Mouse (Mus musculus): Measurements from ENCODE around the gene Foxe1. TPM values are rescaled to one million over a fixed set of nuclear protein-coding genes. Genes with fewer than 3 reads are reported as not detected.
A peak's percentile ranks its signal among the peaks of the same experiment; 100 is the strongest.

Foxe1 gene
- polyA plus RNA-seq, 1 experiment from 2014 or later = not detected

GRCm38 (mm10) chr4:46356351-46357133 lies 13.1 kb downstream of the Foxe1 start:
- no peaks in the 10 kb centered on the region for H3K4me1 ChIP-seq (replicated peaks; ENCODE audit: control insufficient read depth, insufficient read depth, low read length)
- DNase-seq (ENCODE audit: low spot score) (peak; percentile 74), ATAC-seq (replicated peaks; ENCODE audit: low FRiP score) (no peak)
- H3K9ac ChIP-seq (ENCODE audit: low read depth, low read length) = no peak overlapping the region
- no peak overlapping the region for H3K4me3 ChIP-seq (ENCODE audit: low read depth, low read length)
- H3K36me3 ChIP-seq (ENCODE audit: control insufficient read depth, insufficient read depth, low read length) = no peaks in the 10 kb centered on the region
- no peak overlapping the region for H3K4me2 ChIP-seq
- no peaks in the 10 kb centered on the region for H3K9me3 ChIP-seq (ENCODE audit: control insufficient read depth, low read length)
- no peak overlapping the region for H3K27ac ChIP-seq (ENCODE audit: low read depth, low read length)
- 51% methylated on average over 12 of the region's 12 CpGs for WGBS
- H3K27me3 ChIP-seq (replicated peaks; ENCODE audit: control insufficient read depth, insufficient read depth, low read length) = peaks cover 15% of the 10 kb centered on the region

DNA sequence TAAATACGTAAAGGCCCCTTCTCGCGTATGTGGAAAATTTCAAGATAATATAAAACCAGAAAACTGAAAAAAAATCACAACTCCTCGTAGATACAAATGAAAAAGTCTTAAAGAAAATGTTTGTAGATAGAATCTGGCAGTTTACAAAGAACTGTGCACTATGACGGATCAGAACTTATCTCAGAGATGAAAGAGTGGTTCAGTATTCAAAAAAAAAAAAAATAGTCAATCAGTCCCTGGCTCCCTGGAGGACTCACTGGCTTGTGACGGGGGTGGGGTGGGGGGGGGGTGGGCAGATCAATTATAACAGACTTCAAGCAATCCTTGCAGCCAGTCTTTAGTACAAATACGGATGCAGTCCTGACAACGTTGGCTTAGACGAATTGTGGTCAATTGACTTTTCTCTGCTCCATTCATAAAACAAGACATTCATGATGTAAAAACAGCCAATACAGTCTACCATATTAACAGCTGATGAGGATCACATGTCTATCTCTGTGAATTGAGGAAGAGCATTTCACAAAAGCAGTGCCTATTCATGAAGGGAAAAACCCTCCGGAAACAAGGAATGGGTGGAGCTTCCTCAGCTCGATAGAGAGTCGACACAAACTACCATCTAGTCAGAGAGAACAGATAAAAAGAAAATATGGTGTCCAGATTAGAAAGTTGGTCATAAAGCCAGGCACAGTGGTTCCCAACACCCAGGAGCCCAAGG lies 16.3 kb downstream of the Foxe1 start:
- no peak overlapping the region for H3K9ac ChIP-seq (ENCODE audit: low read depth, low read length)

GRCm38 (mm10) chr4:46361258-46361657 lies 17.8 kb downstream of the Foxe1 start:
- ATAC-seq (replicated peaks; ENCODE audit: low FRiP score) (no peak), DNase-seq (ENCODE audit: low spot score) (no peak)
- Histone ChIP-seq H3K36me3 (ENCODE audit: control insufficient read depth, insufficient read depth, low read length) (no peaks in the 10 kb centered on the region), H3K4me1 (replicated peaks; ENCODE audit: control insufficient read depth, insufficient read depth, low read length) (no peaks in the 10 kb centered on the region), H3K4me2 (no peak overlapping the region), H3K9me3 (ENCODE audit: control insufficient read depth, low read length) (0 out of 2 replicates have a peak, but pooled peaks cover 3% of the 10 kb centered on the region), H3K4me3 (ENCODE audit: low read depth, low read length) (no peak overlapping the region), H3K9ac (ENCODE audit: low read depth, low read length) (no peak overlapping the region), H3K27ac (ENCODE audit: low read depth, low read length) (no peak overlapping the region), H3K27me3 (replicated peaks; ENCODE audit: control insufficient read depth, insufficient read depth, low read length) (no peaks in the 10 kb centered on the region; the same call in 1 of the 2 replicates)
- WGBS = 60% methylated on average over 5 of the region's 5 CpGs

More for the DNA sequence above, 16.3 kb downstream of the Foxe1 start:
- Histone ChIP-seq H3K36me3 (ENCODE audit: control insufficient read depth, insufficient read depth, low read length) (no peaks in the 10 kb centered on the region), H3K27me3 (replicated peaks; ENCODE audit: control insufficient read depth, insufficient read depth, low read length) (peaks cover 4% of the 10 kb centered on the region; the same call in 1 of the 2 replicates), H3K9me3 (ENCODE audit: control insufficient read depth, low read length) (0 out of 2 replicates have a peak, but pooled peaks cover 3% of the 10 kb centered on the region), H3K4me3 (ENCODE audit: low read depth, low read length) (no peak overlapping the region), H3K27ac (ENCODE audit: low read depth, low read length) (no peak overlapping the region), H3K4me2 (no peak overlapping the region), H3K4me1 (replicated peaks; ENCODE audit: control insufficient read depth, insufficient read depth, low read length) (no peaks in the 10 kb centered on the region)
- ATAC-seq (replicated peaks; ENCODE audit: low FRiP score) (no peak), DNase-seq (ENCODE audit: low spot score) (no peak)
- WGBS = 64% methylated on average over 12 of the region's 12 CpGs

GRCm38 (mm10) chr4:46364360-46364759 lies 21.0 kb downstream of the Foxe1 start:
- no peak overlapping the region for H3K4me2 ChIP-seq
- ATAC-seq (replicated peaks; ENCODE audit: low FRiP score) (no peak), DNase-seq (ENCODE audit: low spot score) (no peak)
- H3K36me3 ChIP-seq (ENCODE audit: control insufficient read depth, insufficient read depth, low read length) = no peaks in the 10 kb centered on the region
- 74% methylated on average over 2 of the region's 2 CpGs for WGBS
- 0 out of 2 replicates have a peak, but pooled peaks cover 3% of the 10 kb centered on the region for H3K9me3 ChIP-seq (ENCODE audit: control insufficient read depth, low read length)
- no peak overlapping the region for H3K9ac ChIP-seq (ENCODE audit: low read depth, low read length)
- H3K4me3 ChIP-seq (ENCODE audit: low read depth, low read length) = no peak overlapping the region
- no peaks in the 10 kb centered on the region for H3K4me1 ChIP-seq (replicated peaks; ENCODE audit: control insufficient read depth, insufficient read depth, low read length)
- H3K27ac ChIP-seq (ENCODE audit: low read depth, low read length) = no peak overlapping the region
- H3K27me3 ChIP-seq (replicated peaks; ENCODE audit: control insufficient read depth, insufficient read depth, low read length) = peaks cover 7% of the 10 kb centered on the region

GRCm38 (mm10) chr4:46367487-46367959 lies 24.1 kb downstream of the Foxe1 start:
- no peak overlapping the region for H3K4me3 ChIP-seq (ENCODE audit: low read depth, low read length)
- H3K9me3 ChIP-seq (ENCODE audit: control insufficient read depth, low read length) = 0 out of 2 replicates have a peak, but pooled peaks cover 3% of the 10 kb centered on the region
- DNase-seq (ENCODE audit: low spot score) (no peak), ATAC-seq (replicated peaks; ENCODE audit: low FRiP score) (no peak)
- peaks cover 4% of the 10 kb centered on the region; the same call in 1 of the 2 replicates for H3K4me1 ChIP-seq (replicated peaks; ENCODE audit: control insufficient read depth, insufficient read depth, low read length)
- peaks cover 14% of the 10 kb centered on the region for H3K27me3 ChIP-seq (replicated peaks; ENCODE audit: control insufficient read depth, insufficient read depth, low read length)
- no peak overlapping the region for H3K27ac ChIP-seq (ENCODE audit: low read depth, low read length)
- no peak overlapping the region for H3K9ac ChIP-seq (ENCODE audit: low read depth, low read length)
- 11% methylated on average over 12 of the region's 12 CpGs for WGBS
- H3K36me3 ChIP-seq (ENCODE audit: control insufficient read depth, insufficient read depth, low read length) = no peaks in the 10 kb centered on the region
- H3K4me2 ChIP-seq = no peak overlapping the region

- Histone ChIP-seq H3K9me3 (ENCODE audit: control insufficient read depth, low read length) (0 out of 2 replicates have a peak, but pooled peaks cover 2% of the 10 kb centered on the region), H3K4me3 (ENCODE audit: low read depth, low read length) (no peak overlapping the region), H3K4me1 (replicated peaks; ENCODE audit: control insufficient read depth, insufficient read depth, low read length) (peaks cover 4% of the 10 kb centered on the region; the same call in 1 of the 2 replicates), H3K4me2 (no peak overlapping the region), H3K27ac (ENCODE audit: low read depth, low read length) (no peak overlapping the region), H3K9ac (ENCODE audit: low read depth, low read length) (no peak overlapping the region), H3K27me3 (replicated peaks; ENCODE audit: control insufficient read depth, insufficient read depth, low read length) (peaks cover 14% of the 10 kb centered on the region), H3K36me3 (ENCODE audit: control insufficient read depth, insufficient read depth, low read length) (no peaks in the 10 kb centered on the region)
- no peak for DNase-seq (ENCODE audit: low spot score)
- 52% methylated on average over 4 of the region's 4 CpGs for WGBS
- ATAC-seq (replicated peaks; ENCODE audit: low FRiP score) = no peak
Observed at GRCm38 (mm10) chr4:46369070-46369469, 25.7 kb downstream of the Foxe1 start.

- Histone ChIP-seq H3K36me3 (ENCODE audit: control insufficient read depth, insufficient read depth, low read length) (no peaks in the 10 kb centered on the region), H3K9ac (ENCODE audit: low read depth, low read length) (no peak overlapping the region), H3K27ac (ENCODE audit: low read depth, low read length) (no peak overlapping the region), H3K4me1 (replicated peaks; ENCODE audit: control insufficient read depth, insufficient read depth, low read length) (peaks cover 4% of the 10 kb centered on the region; the same call in 1 of the 2 replicates), H3K27me3 (replicated peaks; ENCODE audit: control insufficient read depth, insufficient read depth, low read length) (peaks cover 14% of the 10 kb centered on the region), H3K4me3 (ENCODE audit: low read depth, low read length) (no peak overlapping the region), H3K4me2 (no peak overlapping the region), H3K9me3 (ENCODE audit: control insufficient read depth, low read length) (no peaks in the 10 kb centered on the region)
- no peak for DNase-seq (ENCODE audit: low spot score)
- ATAC-seq (replicated peaks; ENCODE audit: low FRiP score) = no peak
- 31% methylated on average over 6 of the region's 6 CpGs for WGBS
Observed at GRCm38 (mm10) chr4:46370406-46370805, 27.0 kb downstream of the Foxe1 start.

DNA sequence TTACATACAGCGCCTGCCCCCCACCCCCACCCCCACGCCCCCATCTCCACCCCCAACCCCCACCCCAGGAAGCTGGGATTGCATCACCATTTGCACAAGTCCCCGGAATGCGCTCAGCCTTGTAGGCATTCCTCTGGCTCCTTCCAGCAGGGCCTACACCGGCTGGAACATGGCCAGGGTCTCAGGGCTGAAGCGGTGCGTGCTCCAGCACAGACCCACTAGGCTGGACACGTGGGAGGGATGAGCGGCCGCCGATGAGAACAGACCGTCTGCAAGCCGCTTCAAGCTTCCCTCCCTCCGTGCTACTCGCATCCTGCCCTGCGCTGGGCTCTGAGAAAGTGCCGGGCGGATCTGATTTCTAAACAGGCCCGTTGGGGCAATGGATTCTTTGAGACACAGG lies 27.6 kb downstream of the Foxe1 start:
- WGBS = 4% methylated on average over 19 of the region's 19 CpGs
- Histone ChIP-seq H3K27me3 (replicated peaks; ENCODE audit: control insufficient read depth, insufficient read depth, low read length) (peaks cover 14% of the 10 kb centered on the region), H3K9ac (ENCODE audit: low read depth, low read length) (peak overlapping the region; percentile 40; the same call in 1 of the 2 replicates), H3K27ac (ENCODE audit: low read depth, low read length) (no peak overlapping the region), H3K4me1 (replicated peaks; ENCODE audit: control insufficient read depth, insufficient read depth, low read length) (peaks cover 4% of the 10 kb centered on the region; the same call in 1 of the 2 replicates), H3K36me3 (ENCODE audit: control insufficient read depth, insufficient read depth, low read length) (no peaks in the 10 kb centered on the region), H3K9me3 (ENCODE audit: control insufficient read depth, low read length) (no peaks in the 10 kb centered on the region), H3K4me3 (ENCODE audit: low read depth, low read length) (peak overlapping the region; percentile 21; the same call in 1 of the 2 replicates), H3K4me2 (peak overlapping the region; percentile 48)
- ATAC-seq (replicated peaks; ENCODE audit: low FRiP score) (0 out of 2 replicates have a peak, but pooled peaks have one; percentile 29), DNase-seq (ENCODE audit: low spot score) (no peak)
